Mouse (Mus musculus) liver, embryonic 16.5 days (tissue): ENCODE results near the gene Tssk3. TPM values are rescaled to one million over a fixed set of nuclear protein-coding genes. Genes with fewer than 3 reads are reported as not detected.
"Not testable (repeated sequence)": the region's sequence is repeated elsewhere in the genome, so short reads cannot be mapped to it uniquely, and the experiment has no call there.

Experiments used
- ATAC-seq: fragments of 200-750 bp; cut with Nextera tagmentation; 2 replicates; pipeline ENCODE4 v1.8.0; 2017; ENCODE audit warnings: low read depth, mild to moderate bottlenecking, moderate number of reproducible peaks, moderate library complexity
- H3K27ac ChIP-seq: fragments of 300-500 bp; sonication (generic); 2 replicates; pipeline ENCODE4 v1.5.1; 2014; ENCODE audit warnings: mild to moderate bottlenecking, low read length
- H3K27me3 ChIP-seq: fragments of 300-500 bp; sonication (generic); 2 replicates; pipeline ENCODE4 v1.6.1; 2014; ENCODE audit warnings: low read depth, low read length, mixed read lengths; ENCODE audit not compliant: control insufficient read depth, insufficient read depth
- H3K36me3 ChIP-seq: fragments of 300-500 bp; sonication (generic); 2 replicates; pipeline ENCODE4 v1.6.1; 2014; ENCODE audit warnings: mild to moderate bottlenecking; ENCODE audit not compliant: control insufficient read depth, insufficient read depth
- H3K4me1 ChIP-seq: fragments of 300-500 bp; sonication (generic); 2 replicates; pipeline ENCODE4 v1.6.1; 2014; ENCODE audit warnings: low read depth, low read length, mixed read lengths; ENCODE audit not compliant: control insufficient read depth
- H3K4me2 ChIP-seq: fragments of 300-500 bp; sonication (generic); 2 replicates; pipeline ENCODE4 v1.6.1; 2014; ENCODE audit warnings: low read depth, low read length, mixed read lengths
- H3K4me3 ChIP-seq: fragments of 300-500 bp; sonication (generic); 2 replicates; pipeline ENCODE4 v1.5.1; 2014; ENCODE audit warnings: low read depth, mild to moderate bottlenecking, low read length
- H3K9ac ChIP-seq: fragments of 300-500 bp; sonication (generic); 2 replicates; pipeline ENCODE4 v1.6.1; 2014; ENCODE audit warnings: low read depth, low read length
- H3K9me3 ChIP-seq: fragments of 300-500 bp; sonication (generic); replicated peaks from 2 replicates; pipeline ENCODE4 v1.6.1; 2016; ENCODE audit warnings: low read length; ENCODE audit not compliant: control insufficient read depth
- WGBS: fragments of 180-500 bp; shearing (Covaris S2); extraction: QIAGEN DNeasy Blood & Tissue Kit; methylation state at CpG from one replicate; pipeline ENCODE4 v1.1.7; 2014; ENCODE audit not compliant: insufficient replicate concordance; 5-methylcytosine and 5-hydroxymethylcytosine counted together
- polyA plus RNA-seq: library from polyadenylated mRNA; unstranded; fragments of >200 nt; fragmentation: Nextera tagmentation; extraction: Ambion mirVana; gene quantifications from 2 replicates; pipeline ENCODE4 v1.2.1, GENCODE M21; 2015

Gene Tssk3
- polyA plus RNA-seq, 1 experiment from 2014 or later = 0.13 TPM

DNA sequence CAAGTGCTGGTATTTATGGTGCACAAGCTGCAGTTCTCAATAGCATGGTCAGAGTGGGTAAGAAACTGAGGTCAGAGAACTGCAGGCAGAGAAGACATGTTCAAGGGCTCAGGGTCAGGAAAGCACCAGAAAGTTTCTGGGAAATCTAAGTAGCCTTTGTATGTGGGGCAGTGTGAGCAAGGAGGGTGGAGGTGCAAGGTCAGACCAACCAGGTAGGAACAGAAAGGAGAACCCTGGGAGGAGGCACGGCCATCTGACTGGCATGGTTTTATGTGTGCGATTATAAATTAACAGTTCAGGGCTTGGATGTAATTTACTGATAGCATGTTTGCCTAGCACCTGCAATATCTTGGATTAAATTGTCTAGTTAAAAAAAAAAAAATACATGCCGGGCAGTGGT, 31.1 kb downstream of the Tssk3 start:
- Histone ChIP-seq H3K36me3 (peaks cover under 1% of the 10 kb centered on the region; the same call in 1 of the 2 replicates), H3K4me2 (no peak overlapping the region), H3K4me1 (peaks cover 24% of the 10 kb centered on the region), H3K4me3 (no peak overlapping the region), H3K27me3 (no peaks in the 10 kb centered on the region), H3K27ac (no peak overlapping the region), H3K9me3 (no peaks in the 10 kb centered on the region), H3K9ac (no peak overlapping the region)
- ATAC-seq = no peak
- 81% methylated on average over 3 of the region's 3 CpGs for WGBS

DNA sequence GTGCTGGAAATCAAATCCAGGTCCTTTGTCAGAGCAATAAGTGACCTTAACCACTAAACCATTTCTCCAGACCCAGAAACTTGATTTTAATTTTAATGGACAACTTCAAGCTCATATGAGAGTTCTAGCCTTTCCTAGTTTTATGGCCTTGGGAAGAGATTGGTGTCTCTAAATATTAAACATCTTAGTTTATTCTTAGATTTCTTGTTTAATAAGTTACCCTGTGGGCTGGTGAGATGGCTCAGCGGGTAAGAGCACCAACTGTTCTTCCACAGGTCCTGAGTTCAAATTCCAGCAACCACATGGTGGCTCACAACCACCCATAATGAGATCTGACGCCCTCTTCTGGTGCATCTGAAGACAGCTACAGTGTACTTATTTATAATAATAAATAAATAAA, 33.5 kb downstream of the Tssk3 start:
- not testable (repeated sequence) for H3K9me3 ChIP-seq, ATAC-seq, H3K4me1 ChIP-seq, H3K4me3 ChIP-seq, H3K27me3 ChIP-seq, H3K4me2 ChIP-seq, H3K27ac ChIP-seq, H3K9ac ChIP-seq, H3K36me3 ChIP-seq
- 70% methylated on average over 2 of the region's 2 CpGs for WGBS

DNA sequence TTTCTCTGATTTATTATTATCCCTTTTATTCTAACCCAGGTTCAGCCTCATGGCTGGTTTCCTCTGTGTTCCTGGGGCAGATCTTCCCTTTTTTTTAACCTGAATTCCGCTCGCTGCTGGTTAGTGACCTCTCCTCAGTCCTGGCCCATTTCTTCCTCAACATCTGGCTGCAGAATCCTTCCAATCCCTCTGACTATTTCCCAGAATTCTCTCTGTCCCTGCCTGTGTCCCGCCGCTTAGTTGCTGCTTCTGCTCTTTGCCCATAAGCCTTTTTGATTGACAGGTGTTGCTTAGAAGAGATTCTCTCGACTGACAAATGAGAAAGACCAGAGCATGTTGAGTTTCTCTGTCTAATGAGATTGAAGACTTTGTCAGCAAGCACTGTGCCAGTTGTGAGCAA, 34.7 kb downstream of the Tssk3 start:
- Histone ChIP-seq H3K4me1 (peaks cover 5% of the 10 kb centered on the region), H3K27ac (no peak overlapping the region), H3K27me3 (no peaks in the 10 kb centered on the region), H3K36me3 (no peaks in the 10 kb centered on the region), H3K4me3 (no peak overlapping the region), H3K9ac (no peak overlapping the region), H3K4me2 (no peak overlapping the region), H3K9me3 (no peaks in the 10 kb centered on the region)
- WGBS = 46% methylated on average over 5 of the region's 5 CpGs
- ATAC-seq = no peak

DNA sequence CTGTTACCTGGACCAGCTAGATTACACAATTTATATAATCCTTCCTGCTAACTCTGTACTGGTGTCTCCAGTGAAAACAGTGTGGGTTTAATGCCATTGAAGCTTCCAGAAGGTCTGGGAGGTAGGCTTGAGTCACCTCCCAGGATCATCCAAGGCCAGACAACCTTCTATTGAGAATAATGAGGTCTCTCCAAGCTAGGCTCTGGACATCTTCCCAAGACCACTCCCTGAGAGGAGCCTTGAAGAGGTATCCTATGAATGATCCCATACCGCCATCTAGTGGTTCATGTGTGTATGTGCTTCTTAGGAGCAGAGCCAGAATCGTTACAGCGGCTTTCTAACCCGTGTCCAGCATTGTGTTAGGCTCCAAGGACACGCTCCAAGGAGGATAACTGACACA, 35.6 kb downstream of the Tssk3 start:
- H3K9ac ChIP-seq = no peak overlapping the region
- peak; percentile 69 for ATAC-seq
- H3K27me3 ChIP-seq = no peaks in the 10 kb centered on the region
- H3K36me3 ChIP-seq = no peaks in the 10 kb centered on the region
- no peak overlapping the region for H3K4me2 ChIP-seq
- H3K4me1 ChIP-seq = no peaks in the 10 kb centered on the region; the same call in 1 of the 2 replicates
- 2% methylated on average over 5 of the region's 5 CpGs for WGBS
- H3K4me3 ChIP-seq = no peak overlapping the region
- H3K27ac ChIP-seq = no peak overlapping the region
- H3K9me3 ChIP-seq = no peaks in the 10 kb centered on the region

DNA sequence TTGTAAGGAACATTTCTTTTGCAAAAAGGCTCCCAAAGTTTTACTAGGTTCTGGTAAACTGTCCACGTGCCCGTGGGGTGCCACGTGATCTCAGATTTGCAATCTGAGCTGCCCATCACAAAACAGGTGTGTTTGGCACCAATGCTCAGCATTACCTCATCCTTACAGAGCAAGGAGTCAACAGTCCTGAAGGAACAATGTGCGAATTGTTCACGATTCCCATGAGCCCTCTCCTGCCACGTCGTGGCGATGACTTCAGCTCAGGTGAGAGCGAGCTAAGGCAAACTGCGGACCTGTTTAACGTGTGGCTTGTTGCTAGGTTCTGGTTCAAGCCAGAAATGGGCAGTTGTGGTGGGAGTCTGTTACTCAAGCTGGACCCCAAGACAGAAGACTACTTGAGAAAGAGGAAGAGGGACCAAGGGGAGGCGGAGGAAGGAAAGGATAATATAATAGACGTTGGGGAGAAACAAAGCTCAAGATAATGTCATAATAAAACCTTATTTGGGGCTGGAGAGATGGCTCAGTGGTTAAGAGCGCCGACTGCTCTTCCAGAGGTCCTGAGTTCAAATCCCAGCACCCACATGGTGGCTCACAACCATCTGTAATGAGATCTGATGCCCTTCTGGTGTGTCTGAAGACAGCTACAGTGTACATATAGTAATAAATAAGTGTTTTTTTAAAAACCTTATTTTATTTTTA, 39.2 kb downstream of the Tssk3 start:
- H3K27ac ChIP-seq = no peak overlapping the region
- WGBS = 72% methylated on average over 15 of the region's 15 CpGs
- no peaks in the 10 kb centered on the region for H3K9me3 ChIP-seq
- H3K9ac ChIP-seq = no peak overlapping the region
- H3K4me2 ChIP-seq = no peak overlapping the region
- H3K4me3 ChIP-seq = no peak overlapping the region
- H3K4me1 ChIP-seq = no peaks in the 10 kb centered on the region; the same call in none of the 2 replicates
- no peak for ATAC-seq
- no peaks in the 10 kb centered on the region for H3K36me3 ChIP-seq
- H3K27me3 ChIP-seq = no peaks in the 10 kb centered on the region

DNA sequence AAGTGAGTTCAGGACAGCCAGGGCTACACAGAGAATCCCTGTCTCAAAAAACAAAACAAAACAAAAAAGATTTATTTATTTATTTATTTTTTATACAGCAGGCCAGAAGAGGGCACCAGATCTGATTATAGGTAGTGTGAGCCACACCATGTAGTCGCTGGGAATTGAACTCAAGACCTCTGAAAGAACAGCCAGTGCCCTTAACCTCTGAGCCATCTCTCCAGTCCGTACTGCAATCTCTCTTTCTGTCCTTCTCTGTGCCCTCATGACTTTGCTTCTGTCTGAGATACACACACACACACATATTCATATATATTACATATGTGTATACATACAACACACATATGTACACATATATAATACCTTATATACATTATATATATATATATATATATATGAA, 40.0 kb downstream of the Tssk3 start:
- no peak overlapping the region for H3K9ac ChIP-seq
- WGBS = 60% methylated on average over 2 of the region's 2 CpGs

DNA sequence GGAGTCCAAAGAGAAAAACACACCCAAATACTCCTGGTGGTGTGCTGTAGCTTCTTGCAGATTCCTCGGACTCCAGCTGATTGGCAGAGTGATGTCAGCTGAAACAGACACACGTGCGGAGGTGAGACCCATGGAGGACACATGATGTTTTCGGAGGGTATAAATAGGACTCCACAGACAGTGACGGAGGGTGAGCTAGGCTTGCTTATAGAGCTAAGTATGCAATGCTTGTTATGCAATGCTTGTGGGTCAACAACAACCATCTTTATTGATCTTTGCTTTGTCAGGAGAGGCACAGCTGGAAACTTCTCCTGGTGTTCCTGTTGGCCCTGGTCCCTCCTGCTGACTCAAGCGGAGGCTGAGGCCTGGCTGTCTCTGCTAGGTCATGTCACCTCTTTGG, 42.1 kb downstream of the Tssk3 start:
- Histone ChIP-seq H3K9ac (no peak overlapping the region), H3K4me3 (no peak overlapping the region), H3K9me3 (no peaks in the 10 kb centered on the region), H3K36me3 (no peaks in the 10 kb centered on the region), H3K27ac (no peak overlapping the region), H3K4me2 (no peak overlapping the region), H3K27me3 (no peaks in the 10 kb centered on the region), H3K4me1 (no peaks in the 10 kb centered on the region; the same call in 1 of the 2 replicates)
- ATAC-seq = peak; percentile 35; the same call in 1 of the 2 replicates
- 71% methylated on average over 6 of the region's 6 CpGs for WGBS

More for the DNA sequence above, 40.0 kb downstream of the Tssk3 start:
- H3K36me3 ChIP-seq = no peaks in the 10 kb centered on the region
- H3K9me3 ChIP-seq = no peaks in the 10 kb centered on the region
- H3K27me3 ChIP-seq = no peaks in the 10 kb centered on the region
- H3K4me3 ChIP-seq = no peak overlapping the region
- no peak overlapping the region for H3K27ac ChIP-seq
- H3K4me1 ChIP-seq = no peaks in the 10 kb centered on the region; the same call in none of the 2 replicates
- no peak for ATAC-seq
- H3K4me2 ChIP-seq = no peak overlapping the region

DNA sequence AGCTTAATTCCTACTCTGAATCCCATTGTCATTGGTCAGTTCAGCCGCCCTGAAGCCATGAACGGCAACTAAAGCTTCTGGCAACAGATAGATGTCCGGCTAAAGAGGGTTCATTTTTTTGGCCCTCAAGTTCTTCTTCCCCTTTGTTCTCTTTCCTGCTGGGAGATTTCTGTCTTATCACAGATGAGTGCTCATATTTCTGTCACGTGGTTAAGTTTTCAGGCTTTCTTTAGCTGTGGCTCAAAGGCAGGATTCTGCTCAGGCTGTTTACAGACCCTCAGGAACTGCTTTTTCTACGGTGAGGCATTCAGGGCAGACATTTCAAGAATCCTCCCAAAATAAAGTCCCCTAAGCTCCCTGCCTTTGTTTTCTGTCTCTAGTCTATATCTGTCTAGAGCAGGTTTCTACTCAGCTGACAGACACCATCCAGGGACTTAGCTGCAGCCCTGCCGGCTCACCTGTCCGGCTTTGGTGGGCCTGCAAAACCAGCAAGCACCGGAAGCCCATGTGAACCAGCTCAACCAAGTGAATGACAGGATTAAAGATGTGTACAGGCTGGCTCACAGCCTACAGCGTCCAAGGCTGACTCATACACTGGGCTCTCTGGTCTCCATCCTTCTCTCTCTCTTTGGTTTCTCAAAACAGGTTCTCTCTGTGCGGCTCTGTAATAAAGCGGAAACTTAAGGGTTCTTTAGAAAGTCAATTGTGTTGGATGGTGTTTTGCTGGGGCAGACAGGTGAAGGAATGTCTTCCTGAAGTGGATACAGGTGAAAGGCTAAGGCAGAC, 42.9 kb downstream of the Tssk3 start:
- H3K36me3 ChIP-seq = no peaks in the 10 kb centered on the region
- no peak overlapping the region for H3K4me3 ChIP-seq
- 64% methylated on average over 11 of the region's 11 CpGs for WGBS
- H3K9me3 ChIP-seq = no peaks in the 10 kb centered on the region
- no peaks in the 10 kb centered on the region; the same call in 1 of the 2 replicates for H3K4me1 ChIP-seq
- no peak overlapping the region for H3K9ac ChIP-seq
- H3K27ac ChIP-seq = no peak overlapping the region
- H3K27me3 ChIP-seq = peaks cover 3% of the 10 kb centered on the region; the same call in 1 of the 2 replicates
- H3K4me2 ChIP-seq = no peak overlapping the region
- ATAC-seq = no peak

DNA sequence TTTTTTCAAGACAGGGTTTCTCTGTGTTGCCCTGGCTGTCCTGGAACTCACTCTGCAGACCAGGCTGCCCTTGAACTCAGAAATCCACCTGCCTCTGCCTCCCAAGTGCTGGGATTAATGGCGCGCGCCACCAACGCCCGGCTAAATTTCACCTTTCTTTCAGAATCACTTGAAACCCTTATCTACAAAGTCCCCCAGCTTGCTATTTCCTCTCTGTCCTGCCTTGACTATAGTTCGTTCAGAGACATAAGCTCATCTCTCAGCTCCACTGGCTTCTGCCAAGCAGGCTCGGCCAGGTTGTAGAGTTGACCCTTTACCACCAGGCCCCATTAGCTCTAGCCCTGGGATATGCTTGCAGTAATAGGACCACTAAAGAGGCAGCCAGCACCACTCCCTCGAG, 43.5 kb downstream of the Tssk3 start:
- no peak for ATAC-seq
- no peak overlapping the region for H3K27ac ChIP-seq
- no peak overlapping the region for H3K4me2 ChIP-seq
- H3K9ac ChIP-seq = no peak overlapping the region
- H3K4me1 ChIP-seq = no peaks in the 10 kb centered on the region; the same call in 1 of the 2 replicates
- H3K27me3 ChIP-seq = peaks cover 9% of the 10 kb centered on the region
- WGBS = 36% methylated on average over 8 of the region's 8 CpGs
- H3K4me3 ChIP-seq = no peak overlapping the region
- H3K36me3 ChIP-seq = no peaks in the 10 kb centered on the region
- H3K9me3 ChIP-seq = no peaks in the 10 kb centered on the region
